Mouse (Mus musculus) embryo, embryonic 10 days (tissue): ENCODE data around the gene Ptpn1.

ENCODE experiments used
- DNase-seq: peaks from one replicate; pipeline ENCODE4 v3.0.0-alpha.2; 2015; ENCODE audit warnings: low spot score

The Ptpn1 gene

DNA sequence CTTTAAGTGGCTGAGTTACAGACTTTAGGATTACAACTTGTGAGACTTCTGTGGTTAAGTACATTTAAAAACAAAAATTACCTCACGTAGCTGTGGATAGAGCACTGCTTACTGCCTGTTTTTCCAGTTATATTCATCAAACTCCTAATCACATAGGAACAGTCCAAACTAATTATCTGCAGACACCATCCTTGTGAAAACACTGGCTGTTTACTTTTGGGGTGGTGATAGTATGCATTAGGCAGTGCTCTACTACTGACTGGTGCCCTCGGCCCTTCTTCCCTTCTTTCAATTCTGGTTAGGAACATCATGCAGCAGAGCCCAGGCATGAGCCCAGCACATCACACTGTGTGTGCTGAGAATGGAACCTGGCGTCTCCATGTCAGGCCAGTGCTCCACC lies 15.4 kb downstream of the Ptpn1 start:
- DNase-seq, result no peak

DNA sequence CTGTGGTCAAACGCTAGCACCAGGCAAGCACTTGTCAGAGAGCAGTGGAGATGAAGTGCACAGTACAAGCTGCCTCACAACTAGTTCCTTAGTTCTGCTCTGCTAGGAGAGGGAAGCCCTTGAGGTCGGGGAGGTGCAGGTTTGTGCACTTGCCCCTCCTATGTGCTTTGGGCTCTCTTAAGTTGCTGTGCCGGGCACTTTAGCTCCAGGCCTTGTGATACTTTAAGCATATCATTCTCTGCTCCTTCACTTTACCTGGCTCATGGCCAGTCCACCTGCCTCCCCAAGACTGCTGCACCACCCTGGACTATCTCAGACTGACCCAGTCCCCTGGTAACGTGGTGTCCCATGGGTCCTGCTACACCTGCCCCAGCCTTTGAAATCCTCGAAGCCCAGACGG lies 16.2 kb downstream of the Ptpn1 start:
- DNase-seq, result no peak

DNA sequence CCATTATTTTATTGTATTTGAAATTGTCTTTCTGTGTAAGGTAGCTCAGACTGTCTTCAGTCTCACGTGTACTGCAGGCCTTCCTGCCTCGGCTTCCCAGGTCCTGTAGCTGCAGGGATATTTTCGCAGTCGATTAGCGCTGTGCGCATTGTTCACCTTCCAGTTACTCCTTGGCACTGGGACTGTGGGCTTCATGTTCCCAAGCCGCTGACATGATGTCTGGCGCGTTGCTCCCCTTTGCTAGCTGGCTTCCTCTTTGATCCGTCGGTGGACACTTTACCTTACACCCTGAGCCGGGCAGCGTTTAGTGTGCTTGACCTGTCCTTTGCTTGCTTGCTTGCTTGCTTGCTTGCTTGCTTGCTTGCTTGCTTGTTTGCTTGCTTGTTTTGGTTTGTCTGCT lies 16.7 kb downstream of the Ptpn1 start:
- DNase-seq, result no peak

DNA sequence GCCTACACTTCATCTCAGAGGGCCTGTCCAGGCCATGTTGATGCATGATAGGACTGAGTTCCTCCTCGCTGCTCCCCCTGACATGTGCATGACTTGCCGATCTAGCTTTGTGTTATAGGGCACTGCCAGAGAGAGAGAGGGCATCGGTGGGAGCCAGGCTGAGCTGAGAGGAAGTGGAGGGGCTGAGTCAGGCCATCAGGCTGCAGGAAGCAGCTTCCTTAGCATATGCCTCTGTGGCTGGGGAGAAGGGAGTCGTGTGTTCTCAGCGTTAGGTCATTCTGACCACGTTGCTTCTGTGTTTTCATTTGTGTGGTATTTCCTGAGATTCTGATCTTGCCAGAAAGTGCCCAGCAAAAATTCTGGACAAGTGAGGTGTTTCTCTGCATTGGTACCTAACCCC lies 17.4 kb downstream of the Ptpn1 start:
- no peak for DNase-seq

DNA sequence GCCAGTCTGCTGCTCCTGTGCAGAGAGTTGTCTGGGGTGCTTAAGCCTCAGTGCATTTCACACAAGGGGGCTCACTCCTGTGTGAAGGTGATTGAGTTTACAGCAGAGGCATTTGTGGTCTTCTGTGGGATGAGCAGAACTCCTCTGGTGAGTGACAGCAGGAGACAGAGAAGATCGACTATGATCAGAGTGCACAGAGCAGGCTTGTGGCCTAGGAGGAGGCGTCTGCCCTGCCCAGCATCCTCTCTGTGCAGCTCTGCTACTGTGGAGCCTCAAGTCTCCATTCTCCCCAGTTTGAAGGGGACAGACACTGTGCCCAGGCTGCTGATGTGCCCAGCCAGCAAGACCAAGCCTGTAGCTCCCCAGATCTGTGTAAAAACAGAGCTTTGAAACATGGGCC lies 18.0 kb downstream of the Ptpn1 start:
- no peak for DNase-seq

DNA sequence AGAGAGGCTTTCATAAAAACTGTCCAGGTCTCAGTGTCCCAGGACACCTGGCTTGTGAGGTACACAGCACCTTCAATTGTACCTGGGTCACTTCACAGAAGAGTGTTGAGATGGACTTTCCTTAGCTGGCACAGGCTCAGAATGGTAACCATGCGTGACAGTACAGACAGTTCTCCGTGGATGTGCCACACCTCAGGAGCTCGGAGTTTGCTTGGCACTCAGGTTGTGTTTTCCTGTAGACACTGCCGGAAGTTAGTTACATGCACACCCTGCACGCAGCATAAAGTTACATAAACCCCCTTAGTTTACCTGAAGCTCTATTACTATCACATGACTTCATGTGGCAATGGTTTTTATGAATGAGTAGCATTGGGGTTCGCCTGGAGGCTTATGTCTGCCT lies 18.8 kb downstream of the Ptpn1 start:
- no peak for DNase-seq

DNA sequence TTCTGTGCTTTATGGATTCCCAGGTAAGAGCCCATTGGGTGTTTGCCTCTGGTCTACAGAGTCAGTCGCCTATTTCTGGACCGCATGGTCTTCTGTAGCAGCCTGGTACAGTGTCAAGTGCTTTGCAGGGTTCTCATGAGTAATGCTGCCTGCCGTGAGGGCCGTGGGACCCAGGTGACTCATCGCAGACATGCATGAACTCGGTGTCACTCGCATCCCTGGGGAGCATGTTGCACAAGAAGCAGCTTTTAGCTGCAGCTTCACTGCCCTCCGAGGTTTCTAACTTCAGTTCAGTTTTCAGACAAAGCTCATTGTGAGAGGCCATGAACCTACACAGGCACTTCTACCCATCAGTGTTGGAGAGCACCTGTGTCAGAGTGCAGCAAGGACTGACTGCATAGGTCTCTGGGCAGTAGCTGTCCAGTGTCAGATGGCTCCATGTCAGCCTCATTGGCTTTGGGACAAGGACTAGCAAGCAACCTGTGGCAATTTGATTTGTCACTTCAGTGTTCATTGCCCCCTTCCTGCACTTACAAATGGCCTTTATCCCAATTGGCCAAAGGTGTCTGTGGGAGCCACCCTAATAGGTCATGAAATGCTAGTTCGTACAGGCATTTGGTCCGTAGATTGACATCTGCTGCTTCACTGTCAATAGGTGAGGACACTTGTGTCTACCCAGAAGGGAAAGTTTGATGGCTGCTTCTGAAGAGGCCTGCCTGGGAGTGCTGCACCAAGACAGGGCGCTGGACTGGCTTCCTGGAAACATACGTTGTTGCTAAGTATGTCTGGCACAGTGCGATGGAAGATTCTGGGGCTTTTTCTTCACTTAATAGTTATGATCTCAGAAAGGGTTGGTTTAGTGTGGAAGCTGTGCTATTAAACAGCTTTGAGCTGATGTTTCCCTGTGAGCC lies 19.7 kb downstream of the Ptpn1 start:
- DNase-seq, result no peak

DNA sequence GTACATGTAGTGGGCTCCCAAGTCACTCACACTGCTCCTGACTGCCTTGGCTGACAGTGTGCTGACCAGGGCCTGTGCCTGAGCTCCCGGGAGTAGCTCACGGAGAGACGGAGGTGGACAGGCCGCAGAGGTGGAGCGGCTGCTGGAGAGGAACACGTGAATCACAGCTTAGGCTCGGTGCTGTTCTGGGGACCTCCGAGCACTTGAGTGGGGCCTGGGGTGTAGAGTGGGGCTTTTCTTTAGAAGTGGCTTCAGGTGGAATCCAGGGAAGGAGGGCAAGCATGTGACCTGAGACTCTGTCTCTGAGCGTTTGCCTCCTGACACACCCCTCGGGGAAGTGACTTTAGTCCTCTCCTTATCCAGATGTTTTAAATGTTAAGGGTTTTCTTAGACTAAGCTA lies 22.0 kb downstream of the Ptpn1 start:
- DNase-seq, result no peak

DNA sequence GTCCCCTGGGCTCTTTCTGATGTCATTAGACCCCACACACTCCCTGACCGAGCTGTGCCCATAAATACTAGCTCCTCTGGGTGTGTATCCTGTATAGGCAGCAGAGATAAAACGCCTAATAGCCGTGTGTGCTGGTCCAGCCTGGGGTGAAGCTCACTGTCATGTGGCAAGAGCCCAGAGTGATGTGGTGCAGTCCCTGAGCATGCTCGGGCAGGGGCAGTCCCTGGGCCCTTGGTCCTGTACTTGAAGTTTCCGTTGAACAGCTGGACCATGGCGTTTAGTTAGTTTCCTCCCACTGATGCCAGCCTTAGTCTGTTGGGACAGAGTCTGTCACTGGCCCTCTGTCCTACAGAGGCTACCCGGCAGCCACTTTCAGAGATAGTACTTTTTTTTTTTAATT lies 23.1 kb downstream of the Ptpn1 start:
- DNase-seq, result no peak

DNA sequence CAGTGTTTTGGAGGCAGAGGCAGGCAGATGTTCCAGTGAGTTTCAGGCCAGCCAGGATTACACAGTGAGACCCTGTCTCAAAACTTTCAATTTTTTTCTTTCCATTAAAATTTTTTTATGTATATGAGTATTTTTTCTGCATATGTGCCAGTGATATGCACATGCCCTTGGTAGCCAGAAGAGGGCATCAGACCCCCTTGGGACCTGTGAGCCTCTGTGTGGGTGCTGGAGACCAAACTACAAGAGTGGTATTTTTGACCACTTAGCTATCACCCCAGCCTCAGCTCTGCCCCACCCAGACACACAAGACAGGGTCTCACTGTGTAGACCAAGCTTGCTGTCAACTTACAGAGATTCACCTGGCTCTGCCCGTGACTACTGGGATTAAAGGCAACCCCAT lies 25.7 kb downstream of the Ptpn1 start:
- DNase-seq, result no peak

DNA sequence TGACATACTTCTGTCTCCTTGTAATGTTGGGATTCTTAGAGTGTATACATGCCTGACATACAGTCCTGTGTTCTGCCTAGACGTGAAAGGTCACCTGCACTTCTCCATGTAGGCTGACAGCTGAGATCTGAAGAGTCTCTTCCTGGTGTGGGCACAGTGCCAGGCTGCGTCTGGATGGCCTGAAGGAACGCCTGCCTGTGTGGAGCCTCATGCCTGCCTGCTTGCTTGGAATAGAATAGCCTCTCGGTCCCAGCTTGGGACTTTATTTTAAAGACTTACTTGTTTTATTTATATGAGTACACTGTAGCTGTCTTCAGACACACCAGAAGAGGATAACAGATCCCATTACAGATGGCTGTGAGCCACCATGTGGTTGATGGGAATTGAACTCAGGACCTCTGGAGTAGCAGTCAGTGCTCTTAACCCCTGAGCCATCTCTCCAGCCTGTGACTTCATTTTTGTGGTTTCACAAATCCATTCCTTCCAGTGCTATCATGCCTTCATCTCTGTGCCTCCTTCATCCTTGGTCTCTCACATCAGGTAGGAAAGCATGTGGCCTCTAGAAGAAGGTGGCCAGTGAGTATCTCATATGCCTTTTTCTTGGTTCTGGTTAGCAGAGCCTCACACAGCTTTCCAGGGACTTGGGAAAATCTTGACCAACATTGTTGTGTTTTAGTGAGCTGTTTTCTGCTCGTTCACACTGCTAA lies 26.4 kb downstream of the Ptpn1 start:
- no peak for DNase-seq

DNA sequence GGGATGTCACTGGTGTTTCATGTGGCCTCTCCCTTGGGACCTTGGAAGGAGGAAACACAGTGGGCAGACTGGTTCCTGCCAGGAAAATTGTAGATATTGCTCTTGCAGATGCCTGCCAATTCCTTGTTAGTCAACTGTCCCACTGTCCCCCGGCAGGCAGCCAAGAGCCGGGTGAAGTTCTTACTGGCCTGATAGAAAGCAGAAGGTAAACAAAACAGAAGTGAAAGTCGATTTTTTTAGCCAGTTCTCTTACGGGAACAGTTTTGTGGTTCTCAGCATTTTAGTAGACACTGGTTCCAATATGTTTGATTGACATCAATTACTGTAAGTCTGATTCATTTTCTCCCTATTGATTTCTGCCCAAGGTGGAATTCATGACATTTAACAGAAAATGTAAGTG lies 27.0 kb downstream of the Ptpn1 start:
- no peak for DNase-seq

DNA sequence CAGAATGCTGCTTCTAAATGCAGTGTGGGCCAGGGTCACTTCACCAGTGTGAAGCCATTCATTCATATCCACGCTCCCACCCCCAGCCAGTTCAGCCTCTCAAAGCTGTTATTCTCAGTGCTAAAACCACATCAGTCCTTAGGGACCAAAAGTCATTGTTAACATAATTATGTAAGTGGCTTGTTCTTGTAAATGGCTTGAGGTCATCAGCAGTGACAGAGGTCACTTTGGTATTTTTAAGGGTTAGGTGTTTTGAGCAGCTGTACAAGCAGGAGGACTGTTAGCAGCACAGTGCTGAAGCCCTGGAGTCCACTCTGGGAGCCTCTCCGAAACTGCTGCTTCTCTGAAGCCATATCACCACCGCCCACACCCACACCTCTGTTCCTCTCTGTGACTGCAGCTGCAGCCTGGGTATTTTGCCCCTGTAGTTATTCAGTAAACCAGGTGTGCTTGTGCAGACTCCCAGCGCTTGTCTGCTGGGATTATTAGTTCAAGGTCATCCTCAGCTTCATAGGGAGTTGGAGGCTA lies 27.6 kb downstream of the Ptpn1 start:
- DNase-seq, result peak; percentile 20

DNA sequence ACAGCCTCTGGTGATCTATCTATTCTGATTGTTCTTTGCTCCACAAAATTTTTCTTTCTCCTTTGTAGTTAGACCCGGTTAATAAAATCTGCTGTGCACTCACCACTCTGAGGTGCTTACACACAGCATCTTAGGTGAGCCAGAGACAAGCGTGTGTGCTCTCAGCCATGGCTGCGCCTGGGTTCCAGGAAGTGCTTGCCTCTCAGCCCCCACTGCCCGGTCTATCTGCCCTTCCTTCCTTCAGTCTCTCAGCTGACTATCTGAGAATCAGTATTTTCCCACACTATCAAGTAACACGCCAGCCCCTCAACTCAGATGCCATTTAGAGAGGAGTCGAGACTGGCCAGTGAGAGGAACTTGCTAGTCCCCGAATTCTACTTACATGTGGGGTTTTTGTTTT lies 28.1 kb downstream of the Ptpn1 start:
- no peak for DNase-seq

DNA sequence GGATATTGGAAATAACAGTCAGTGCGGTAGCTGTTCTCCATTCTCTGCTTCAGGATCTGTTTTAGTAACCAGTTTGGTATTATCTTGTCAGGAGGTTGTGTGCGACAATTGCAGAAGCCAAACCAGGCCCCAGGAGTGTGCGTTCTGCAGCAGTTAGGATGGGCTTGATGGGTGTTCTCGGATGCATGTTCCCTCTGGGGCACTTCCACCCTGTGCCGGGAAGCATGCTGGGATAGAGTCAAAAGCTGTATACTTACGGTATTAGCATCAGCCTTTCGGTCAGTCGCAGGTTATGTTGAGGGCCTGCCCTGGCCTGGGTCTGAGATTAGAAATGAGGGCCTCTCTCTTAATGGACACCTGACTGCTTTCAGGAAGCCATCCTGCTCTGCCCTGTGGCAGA lies 28.7 kb downstream of the Ptpn1 start:
- DNase-seq, result no peak

DNA sequence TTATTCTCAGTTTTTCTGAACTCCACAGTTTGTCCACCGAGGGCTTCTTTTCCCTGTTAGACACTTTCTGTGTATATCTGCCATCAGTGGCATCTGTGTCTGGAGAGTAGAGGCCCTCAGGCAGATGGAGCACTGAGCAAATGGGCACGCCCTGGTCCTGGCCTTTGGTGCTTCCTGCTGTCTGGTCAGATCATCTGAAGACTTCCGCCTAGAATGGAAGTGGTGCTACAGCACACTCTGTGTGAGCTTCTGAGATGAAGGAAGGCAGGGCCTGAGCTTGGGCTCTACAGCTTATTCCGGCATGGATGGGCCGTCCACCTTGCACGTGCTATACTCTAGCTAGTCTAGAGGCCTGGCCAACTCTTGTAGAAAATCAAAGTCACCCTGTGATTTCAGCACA lies 30.5 kb downstream of the Ptpn1 start:
- no peak for DNase-seq

DNA sequence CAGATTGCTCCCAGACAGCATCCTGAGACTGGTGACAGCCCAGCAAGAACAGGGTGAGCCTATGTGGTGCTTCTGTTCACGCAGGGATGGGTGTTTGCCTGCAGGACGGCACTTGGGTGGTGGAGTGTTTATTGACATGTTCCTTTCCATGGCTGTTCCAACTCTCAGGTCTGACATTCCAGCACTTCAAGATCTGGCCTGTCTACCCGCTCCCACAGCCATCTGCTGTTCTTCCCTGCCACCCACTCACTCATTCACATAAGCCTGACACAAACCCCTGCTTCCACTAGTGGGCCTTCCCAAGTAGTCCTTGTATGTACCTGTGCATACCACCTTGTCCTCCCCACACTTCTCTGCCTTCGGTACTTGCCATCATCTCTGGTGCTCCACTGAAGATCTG lies 31.3 kb downstream of the Ptpn1 start:
- DNase-seq, result no peak

DNA sequence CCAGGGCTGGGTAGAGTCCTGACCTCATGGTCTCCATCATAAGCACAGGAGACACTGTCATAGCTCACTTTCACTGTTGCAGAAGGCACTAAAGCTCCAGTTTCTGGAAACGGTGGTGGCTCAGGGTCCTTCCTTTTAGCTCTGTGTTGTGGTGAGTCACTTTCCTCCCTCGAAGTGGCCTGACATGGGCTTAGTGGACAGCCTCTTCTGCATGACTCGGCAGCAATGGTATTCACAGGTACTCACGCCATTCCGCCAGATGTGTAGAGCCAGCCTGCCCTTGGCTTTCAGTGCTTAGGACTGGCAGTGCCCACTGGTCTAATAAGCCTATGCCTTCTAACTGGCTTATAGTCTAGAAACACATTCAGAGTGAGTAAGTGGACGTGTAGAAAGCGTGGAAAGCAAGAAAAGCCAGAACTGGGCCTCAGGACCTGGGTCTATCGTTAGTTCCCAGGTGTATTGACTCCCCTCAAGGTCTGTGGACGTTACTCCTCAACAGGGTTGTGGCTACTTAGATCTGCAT lies 32.0 kb downstream of the Ptpn1 start:
- DNase-seq, result no peak

DNA sequence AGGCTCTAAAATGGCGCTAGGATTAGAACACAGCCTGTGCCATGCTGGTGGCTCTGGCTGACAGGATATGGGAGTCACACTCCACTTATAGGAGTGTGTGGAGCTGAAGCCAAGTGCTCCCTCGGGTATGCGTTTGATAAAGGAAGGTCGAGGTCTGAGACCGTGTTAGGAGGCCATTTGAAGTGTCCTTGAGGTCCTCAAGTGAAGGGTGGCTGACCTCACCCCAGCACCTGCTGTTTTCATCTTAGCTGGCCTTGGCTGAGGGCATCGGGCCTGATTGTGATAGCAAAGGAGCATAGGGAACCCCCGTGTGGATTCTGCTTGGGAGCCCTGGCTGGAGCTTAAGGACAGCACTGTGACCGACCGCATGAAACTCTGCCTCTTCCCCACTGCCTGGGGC lies 32.5 kb downstream of the Ptpn1 start:
- DNase-seq, result no peak

DNA sequence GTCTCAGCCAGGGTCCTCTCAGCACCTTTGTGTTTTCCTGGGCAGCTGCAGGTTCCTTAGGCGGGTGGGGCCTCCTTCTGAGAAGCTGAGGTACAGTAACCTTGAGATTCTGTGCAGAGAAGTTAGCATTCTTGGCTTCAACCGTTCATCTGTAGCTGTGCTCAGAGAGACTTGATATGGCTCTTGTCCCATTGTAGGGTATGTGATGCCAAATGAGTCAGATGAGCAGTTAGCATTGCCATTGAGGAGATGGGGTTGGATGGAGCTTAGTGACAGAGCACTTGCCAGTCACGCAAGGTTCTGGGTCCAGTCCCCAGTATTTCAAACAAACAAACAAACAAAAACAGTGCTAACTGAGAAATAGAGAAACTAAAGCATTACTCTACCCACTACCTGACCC lies 34.1 kb downstream of the Ptpn1 start:
- DNase-seq, result no peak

DNA sequence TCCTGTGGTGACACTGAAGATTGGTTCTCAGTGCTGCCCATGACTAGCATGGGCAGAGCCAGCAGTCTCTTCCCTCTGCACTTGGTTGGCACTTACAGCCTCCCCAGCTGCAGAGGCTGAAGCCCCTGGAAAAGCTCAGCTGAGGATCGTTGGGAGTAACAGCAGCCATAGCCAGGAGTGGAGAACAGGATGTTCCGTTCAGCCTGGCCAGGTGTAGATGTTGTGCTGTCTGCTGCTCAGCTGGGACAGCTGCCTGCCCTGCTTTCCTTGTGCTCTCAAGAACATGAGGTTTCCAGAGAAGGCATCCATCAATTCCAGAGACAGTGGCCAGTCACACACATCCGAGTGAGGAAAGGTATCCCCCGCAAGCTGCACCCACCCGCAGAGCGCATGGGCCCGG lies 36.6 kb downstream of the Ptpn1 start:
- no peak for DNase-seq

DNA sequence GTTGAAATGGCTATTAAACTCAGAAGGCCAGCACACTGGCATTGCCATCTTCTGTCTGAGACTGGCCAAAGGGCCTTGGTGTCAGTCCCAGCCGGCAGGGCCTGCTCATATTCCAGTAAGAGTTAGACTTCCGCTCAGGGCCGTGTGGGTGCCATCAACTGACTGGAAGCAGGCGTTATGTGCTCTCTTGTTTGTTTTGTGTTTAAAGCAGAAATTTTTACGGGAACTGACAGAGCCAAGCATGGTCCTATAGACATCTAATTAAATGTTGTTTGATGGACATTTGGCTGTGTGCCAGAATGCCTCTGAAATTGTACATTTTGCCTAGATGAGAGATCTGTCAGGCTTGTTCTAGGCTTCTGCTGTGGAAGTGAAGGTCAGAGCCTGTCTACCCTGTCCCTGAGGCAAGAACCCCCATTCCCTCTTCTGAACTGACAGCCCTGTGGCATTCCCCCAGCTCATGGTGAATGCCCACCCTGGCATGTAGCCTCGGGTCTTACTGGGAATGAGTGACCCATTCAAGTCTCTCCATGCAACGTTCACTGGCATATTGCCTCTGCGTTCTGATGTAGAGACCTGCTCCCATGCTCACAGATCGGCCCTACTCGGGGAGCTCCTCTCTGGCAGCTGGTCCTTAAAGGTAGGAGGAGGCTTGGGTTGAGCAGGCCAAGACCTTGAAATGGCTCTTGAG lies 38.1 kb downstream of the Ptpn1 start:
- DNase-seq, result no peak

DNA sequence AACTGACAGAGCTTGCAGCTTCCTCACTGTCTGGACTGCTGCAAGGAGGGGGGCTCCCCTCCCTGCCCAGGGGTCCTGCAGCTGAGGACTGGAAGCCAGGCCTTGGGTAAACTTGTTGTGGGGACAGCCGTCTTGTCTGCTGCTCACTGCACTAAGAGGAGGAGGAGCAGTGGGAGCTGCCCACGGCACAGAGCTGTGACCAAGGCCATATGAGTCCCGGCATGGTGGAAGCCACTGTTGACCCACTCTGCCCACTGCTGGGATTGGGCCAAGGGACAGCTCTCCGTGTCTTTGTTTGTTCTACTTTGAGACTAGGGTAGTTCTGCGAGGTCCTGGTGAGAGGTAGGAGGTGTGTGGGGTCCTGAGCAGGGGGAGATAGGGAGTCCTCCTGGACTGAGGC lies 40.3 kb downstream of the Ptpn1 start:
- no peak for DNase-seq
